Mouse (Mus musculus) monocyte, adult 5-6 weeks (primary cell): ENCODE data around the gene Adamtsl1. TPM values are rescaled to one million over a fixed set of nuclear protein-coding genes. Genes with fewer than 3 reads are reported as not detected.

Experiments
- ATAC-seq: fragments of 153-309, 156-312 bp; replicated peaks from 2 replicates; pipeline ENCODE4 v1.8.0; 2017; ENCODE audit warnings: mild to moderate bottlenecking; ENCODE audit not compliant: low TSS enrichment, insufficient number of reproducible peaks, severe bottlenecking, poor library complexity, low FRiP score
- total RNA-seq: library from RNA; stranded (forward); fragments of 200-1000, 200-491, 200-594 nt; gene quantifications from 3 replicates; pipeline ENCODE4 v1.2.3, GENCODE M21; 2017

Adamtsl1 gene
- total RNA-seq, result under 0.01 to 0.32 TPM in 2 of 3 replicates, not detected in the other

GRCm38 (mm10) chr4:85513792-85514191 lies at the start of gene Adamtsl1:
TSS of gene Adamtsl1 (plus strand) at chr4:85514172.
- ATAC-seq, result no peak

GRCm38 (mm10) chr4:85483586-85483985 lies 30.4 kb upstream of the Adamtsl1 start:
- no peak for ATAC-seq

DNA sequence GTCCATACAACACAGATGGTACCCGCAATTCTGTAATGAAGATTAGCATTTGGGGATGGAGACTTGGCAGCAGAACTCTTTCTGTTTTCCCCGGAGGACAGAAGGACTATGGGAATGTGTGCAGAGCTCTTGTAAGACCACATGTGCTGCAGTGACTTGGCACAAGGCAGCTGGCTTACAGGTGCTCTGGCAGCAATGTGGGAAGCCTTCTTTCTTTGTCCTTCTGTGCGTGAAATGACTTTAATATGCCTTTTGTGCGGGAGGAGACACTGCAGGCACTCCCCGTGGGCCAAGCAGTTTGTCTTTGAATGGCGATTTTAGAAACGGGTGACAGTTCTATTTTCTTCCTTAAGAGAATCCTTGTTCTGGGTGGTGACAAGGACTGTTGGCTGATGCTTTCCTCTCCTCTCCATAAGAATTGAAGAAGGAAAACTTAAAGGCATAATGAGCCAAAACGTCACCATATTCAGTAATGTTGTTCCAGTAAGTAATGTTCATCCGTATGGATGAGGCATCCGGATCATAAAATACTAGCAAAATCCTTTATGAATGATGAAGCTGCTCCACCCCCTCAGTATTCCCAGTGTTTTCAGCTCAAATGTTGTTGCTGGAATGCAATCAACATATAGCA lies 27.5 kb upstream of the Adamtsl1 start:
- no peak for ATAC-seq

DNA sequence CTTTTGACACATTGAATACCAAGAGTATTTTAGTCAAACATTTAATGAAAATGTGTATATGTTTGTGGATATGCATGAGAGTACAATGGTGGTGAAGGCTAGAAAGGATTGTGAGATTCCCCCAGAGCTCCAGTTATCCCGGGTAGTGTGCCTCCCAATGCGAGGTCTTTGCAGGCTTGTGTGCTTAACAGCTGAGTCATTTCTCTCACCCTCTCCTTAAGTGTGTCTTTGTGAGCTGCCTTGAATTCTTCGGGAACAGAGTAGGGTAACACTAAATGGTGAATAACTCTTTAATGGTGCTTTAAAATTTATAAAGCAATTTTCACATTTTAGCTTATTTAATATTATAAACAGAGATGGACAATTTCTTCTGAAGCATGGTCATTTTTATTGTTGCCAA lies 8.3 kb upstream of the Adamtsl1 start:
- no peak for ATAC-seq

GRCm38 (mm10) chr4:85506976-85507375 lies 7.0 kb upstream of the Adamtsl1 start:
- no peak for ATAC-seq

DNA sequence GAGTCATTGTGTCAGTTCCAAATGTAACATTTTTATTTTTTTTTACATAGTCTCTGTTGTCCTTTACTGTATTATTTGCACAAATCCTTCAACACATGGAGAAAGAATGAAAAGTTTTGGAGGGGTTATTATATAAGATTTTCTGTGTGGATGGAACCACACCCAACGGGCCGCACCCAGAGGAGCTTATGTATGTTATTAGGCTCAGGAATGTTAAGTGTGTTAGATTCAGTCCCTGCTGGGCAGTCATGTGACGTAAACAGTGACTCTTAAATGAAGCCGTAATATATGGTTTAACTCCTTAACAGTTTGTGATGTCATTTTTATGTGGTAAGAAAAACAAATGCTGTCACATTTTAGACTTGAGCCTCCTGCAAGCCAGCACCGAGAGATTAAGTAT lies 6.5 kb upstream of the Adamtsl1 start:
- no peak for ATAC-seq

DNA sequence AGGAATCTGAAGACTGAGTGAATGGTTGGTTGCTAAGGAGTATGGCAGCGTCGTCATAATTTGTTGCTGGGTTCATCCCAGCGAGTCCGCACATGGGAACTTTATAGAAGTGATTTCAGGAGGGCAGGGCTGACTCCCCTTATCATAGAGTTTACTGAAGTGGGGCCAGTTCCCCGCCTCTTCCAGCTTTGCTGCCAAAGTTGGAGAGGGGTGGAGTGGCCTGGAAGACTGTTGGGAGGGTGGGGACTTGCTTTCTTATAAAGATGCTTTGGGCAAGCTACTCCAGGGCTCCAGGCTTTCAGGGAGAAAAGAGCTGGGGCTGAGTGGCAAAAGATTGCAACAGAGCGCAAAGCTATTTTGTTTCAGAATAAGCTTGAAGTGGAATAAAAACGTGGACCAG lies 684 bp upstream of the Adamtsl1 start:
- no peak for ATAC-seq

DNA sequence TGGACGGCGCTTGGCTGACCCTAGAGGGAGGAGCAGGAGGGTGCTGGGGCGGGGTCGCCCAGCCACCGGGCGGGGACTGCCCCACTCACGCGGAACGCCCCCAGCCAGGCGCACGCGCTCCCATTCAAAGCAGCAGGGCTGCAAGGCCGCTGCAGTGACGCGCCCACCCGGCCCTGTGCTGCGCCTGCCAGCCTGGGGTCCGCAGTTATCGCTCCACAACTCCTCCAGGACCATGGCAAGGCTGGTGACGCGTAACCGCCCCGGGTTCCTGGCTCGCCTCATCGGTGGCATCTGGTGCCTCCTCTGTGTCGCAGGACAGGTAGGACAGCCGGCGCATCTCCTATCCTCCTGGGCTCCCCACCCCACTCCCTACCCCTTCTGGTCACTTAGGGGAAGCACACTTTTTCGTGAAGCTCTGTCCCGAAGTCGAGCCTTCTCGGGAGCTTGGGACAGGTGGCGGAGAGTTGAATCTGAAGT lies 271 bp downstream of the Adamtsl1 start:
- ATAC-seq, result no peak

DNA sequence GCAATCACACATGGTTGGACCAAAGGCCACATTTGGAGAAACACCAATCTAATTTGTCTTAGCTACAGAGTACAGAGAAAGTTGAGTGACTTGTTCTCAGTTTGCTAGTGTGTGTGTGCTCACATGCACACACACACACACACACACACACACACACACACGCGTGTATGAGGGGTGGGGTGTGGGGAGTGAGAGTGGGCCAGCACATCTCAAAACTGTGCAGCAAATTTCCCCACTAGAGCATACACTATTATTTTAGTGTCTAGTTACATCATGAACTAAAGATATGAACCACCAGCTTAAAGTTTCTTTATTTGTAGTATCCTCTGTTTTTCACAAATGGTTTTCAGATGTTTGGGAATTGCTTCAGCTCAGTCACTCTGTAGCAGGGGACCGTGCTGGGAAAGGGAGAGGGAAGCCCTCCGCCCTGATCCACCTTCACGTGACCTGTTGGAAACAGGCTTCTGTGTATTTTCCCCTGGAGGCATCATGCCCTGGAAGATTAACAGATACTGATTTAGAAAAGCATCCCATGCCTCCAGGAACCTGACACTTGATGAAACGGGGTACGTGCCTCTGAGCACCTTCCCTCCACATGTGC lies 13.1 kb downstream of the Adamtsl1 start:
- ATAC-seq, result no peak

- ATAC-seq, result no peak
Measured at GRCm38 (mm10) chr4:85529852-85530251, 15.9 kb downstream of the Adamtsl1 start.

GRCm38 (mm10) chr4:85539677-85540076 lies 25.7 kb downstream of the Adamtsl1 start:
- ATAC-seq, result no peak

- no peak for ATAC-seq
Measured at GRCm38 (mm10) chr4:85543221-85543620, 29.2 kb downstream of the Adamtsl1 start.

- no peak for ATAC-seq
Measured at GRCm38 (mm10) chr4:85554696-85555095, 40.7 kb downstream of the Adamtsl1 start.

GRCm38 (mm10) chr4:85559753-85560152 lies 45.8 kb downstream of the Adamtsl1 start:
- ATAC-seq, result no peak

GRCm38 (mm10) chr4:85585426-85585825 lies 71.5 kb downstream of the Adamtsl1 start:
- ATAC-seq, result no peak

GRCm38 (mm10) chr4:85588928-85589327 lies 75.0 kb downstream of the Adamtsl1 start:
- no peak for ATAC-seq

- no peak for ATAC-seq
Measured at GRCm38 (mm10) chr4:85591037-85591436, 77.1 kb downstream of the Adamtsl1 start.

DNA sequence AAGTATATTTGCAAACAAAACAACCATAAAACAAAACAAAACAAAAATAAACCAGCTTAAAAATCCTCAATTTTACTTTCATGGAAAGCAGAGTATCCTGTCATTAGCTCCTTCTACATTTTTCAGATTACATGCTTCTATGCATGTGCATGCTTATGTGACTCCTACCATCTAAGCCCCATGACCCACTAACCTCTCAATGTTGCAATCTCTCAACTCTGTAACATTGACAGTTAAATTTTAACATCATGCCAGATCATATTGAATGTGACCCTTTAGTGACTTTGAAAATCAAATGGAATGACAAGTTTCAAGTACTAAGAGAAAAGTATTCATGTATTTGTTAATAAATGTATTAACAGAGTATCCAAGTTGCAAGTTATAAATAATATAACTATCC lies 80.2 kb downstream of the Adamtsl1 start:
- ATAC-seq, result no peak

- ATAC-seq, result no peak
Measured at GRCm38 (mm10) chr4:85613331-85613730, 99.4 kb downstream of the Adamtsl1 start.

- no peak for ATAC-seq
Measured at GRCm38 (mm10) chr4:85618746-85619145, 104.8 kb downstream of the Adamtsl1 start.
